Mouse (Mus musculus) limb, embryonic 12.5 days (tissue): Measurements from ENCODE around the gene Aqp9. TPM values are rescaled to one million over a fixed set of nuclear protein-coding genes. Genes with fewer than 3 reads are reported as not detected.

ENCODE experiments used
- ATAC-seq: fragments of 200-750 bp; cut with Nextera tagmentation; 2 replicates; pipeline ENCODE4 v1.8.0; 2017; ENCODE audit warnings: low read depth, moderate TSS enrichment; ENCODE audit not compliant: insufficient number of reproducible peaks, insufficient read depth, low FRiP score, low TSS enrichment
- H3K27ac ChIP-seq: fragments of 300-500 bp; sonication (generic); 2 replicates; pipeline ENCODE4 v1.5.1; 2016; ENCODE audit warnings: mild to moderate bottlenecking, moderate library complexity
- H3K27me3 ChIP-seq: fragments of 300-500 bp; sonication (generic); 2 replicates; pipeline ENCODE4 v1.6.1; 2016; ENCODE audit warnings: mild to moderate bottlenecking, moderate library complexity
- H3K36me3 ChIP-seq: fragments of 300-500 bp; sonication (generic); 2 replicates; pipeline ENCODE4 v1.6.1; 2016; ENCODE audit warnings: mild to moderate bottlenecking, moderate library complexity
- H3K4me1 ChIP-seq: fragments of 300-500 bp; sonication (generic); replicated peaks from 2 replicates; pipeline ENCODE4 v1.6.1; 2016
- H3K4me2 ChIP-seq: fragments of 300-500 bp; sonication (generic); 2 replicates; pipeline ENCODE4 v1.6.1; 2016; ENCODE audit warnings: mild to moderate bottlenecking, moderate library complexity
- H3K4me3 ChIP-seq: fragments of 300-500 bp; sonication (generic); replicated peaks from 2 replicates; pipeline ENCODE4 v1.5.1; 2016; ENCODE audit warnings: mild to moderate bottlenecking
- H3K9ac ChIP-seq: fragments of 300-500 bp; sonication (generic); replicated peaks from 2 replicates; pipeline ENCODE4 v1.6.1; 2016; ENCODE audit warnings: mild to moderate bottlenecking, moderate library complexity
- H3K9me3 ChIP-seq: fragments of 300-500 bp; sonication (generic); 2 replicates; pipeline ENCODE4 v1.6.1; 2016; ENCODE audit warnings: mild to moderate bottlenecking, moderate library complexity
- WGBS: fragments of 180-500 bp; shearing (Covaris S2); methylation state at CpG from one replicate; pipeline ENCODE4 v1.1.7; 2016; 5-methylcytosine and 5-hydroxymethylcytosine counted together
- polyA plus RNA-seq: library from polyadenylated mRNA; unstranded; fragments of >200 nt; fragmentation: Nextera tagmentation; extraction: Ambion mirVana; gene quantifications from 2 replicates; pipeline ENCODE4 v1.2.1, GENCODE M21; 2016

The Aqp9 gene
- polyA plus RNA-seq, 1 experiment from 2014 or later: 0.13 TPM

- H3K9me3 ChIP-seq: no peaks in the 10 kb centered on the region
- no peaks in the 10 kb centered on the region for H3K27me3 ChIP-seq
- no peak overlapping the region for H3K9ac ChIP-seq
- no peak overlapping the region for H3K4me3 ChIP-seq
- no peak for ATAC-seq
- H3K27ac ChIP-seq: no peak overlapping the region
- no peaks in the 10 kb centered on the region for H3K4me1 ChIP-seq
- no peak overlapping the region for H3K4me2 ChIP-seq
- no peaks in the 10 kb centered on the region for H3K36me3 ChIP-seq
- 88% methylated on average over 12 of the region's 12 CpGs for WGBS
Observed at GRCm38 (mm10) chr9:71076201-71076648, 92.3 kb downstream of the Aqp9 start.

- Histone ChIP-seq H3K9me3 (no peaks in the 10 kb centered on the region), H3K36me3 (no peaks in the 10 kb centered on the region), H3K4me1 (no peaks in the 10 kb centered on the region), H3K4me3 (no peak overlapping the region), H3K4me2 (no peak overlapping the region), H3K9ac (no peak overlapping the region), H3K27ac (no peak overlapping the region), H3K27me3 (no peaks in the 10 kb centered on the region)
- 61% methylated on average over 4 of the region's 4 CpGs for WGBS
- ATAC-seq: no peak
Observed at GRCm38 (mm10) chr9:71073831-71074230, 94.7 kb downstream of the Aqp9 start.

GRCm38 (mm10) chr9:71073076-71073475, 95.4 kb downstream of the Aqp9 start:
- H3K27me3 ChIP-seq: no peaks in the 10 kb centered on the region
- no peak overlapping the region for H3K4me3 ChIP-seq
- no peaks in the 10 kb centered on the region for H3K36me3 ChIP-seq
- H3K9ac ChIP-seq: no peak overlapping the region
- H3K4me1 ChIP-seq: no peaks in the 10 kb centered on the region
- 49% methylated on average over 4 of the region's 4 CpGs for WGBS
- H3K4me2 ChIP-seq: no peak overlapping the region
- H3K9me3 ChIP-seq: no peaks in the 10 kb centered on the region
- H3K27ac ChIP-seq: no peak overlapping the region
- ATAC-seq: no peak

- Histone ChIP-seq H3K36me3 (no peaks in the 10 kb centered on the region), H3K9me3 (no peaks in the 10 kb centered on the region), H3K27ac (no peak overlapping the region), H3K4me2 (no peak overlapping the region), H3K4me3 (no peak overlapping the region), H3K4me1 (no peaks in the 10 kb centered on the region), H3K9ac (no peak overlapping the region), H3K27me3 (no peaks in the 10 kb centered on the region)
- no peak for ATAC-seq
- 77% methylated on average over 7 of the region's 7 CpGs for WGBS
Observed at GRCm38 (mm10) chr9:71072502-71072901, 96.0 kb downstream of the Aqp9 start.

- 83% methylated on average over 7 of the region's 7 CpGs for WGBS
Observed at GRCm38 (mm10) chr9:71071581-71072330, 96.7 kb downstream of the Aqp9 start.

GRCm38 (mm10) chr9:71070628-71071027, 97.9 kb downstream of the Aqp9 start:
- no peak for ATAC-seq
- no peak overlapping the region for H3K9ac ChIP-seq
- H3K9me3 ChIP-seq: no peaks in the 10 kb centered on the region
- WGBS: 86% methylated on average over 2 of the region's 2 CpGs
- no peak overlapping the region for H3K27ac ChIP-seq
- no peak overlapping the region for H3K4me3 ChIP-seq
- H3K27me3 ChIP-seq: no peaks in the 10 kb centered on the region
- H3K4me1 ChIP-seq: no peaks in the 10 kb centered on the region
- no peak overlapping the region for H3K4me2 ChIP-seq
- H3K36me3 ChIP-seq: no peaks in the 10 kb centered on the region

More at GRCm38 (mm10) chr9:71071581-71072330, 96.7 kb downstream of the Aqp9 start:
- H3K9ac ChIP-seq: no peak overlapping the region
- H3K9me3 ChIP-seq: no peaks in the 10 kb centered on the region
- H3K36me3 ChIP-seq: no peaks in the 10 kb centered on the region
- H3K27ac ChIP-seq: no peak overlapping the region
- no peak overlapping the region for H3K4me2 ChIP-seq
- H3K4me1 ChIP-seq: no peaks in the 10 kb centered on the region
- no peaks in the 10 kb centered on the region for H3K27me3 ChIP-seq
- no peak for ATAC-seq
- H3K4me3 ChIP-seq: no peak overlapping the region

- Histone ChIP-seq H3K36me3 (no peaks in the 10 kb centered on the region), H3K9me3 (no peaks in the 10 kb centered on the region), H3K27me3 (no peaks in the 10 kb centered on the region), H3K27ac (no peak overlapping the region), H3K4me2 (no peak overlapping the region), H3K9ac (no peak overlapping the region), H3K4me3 (no peak overlapping the region), H3K4me1 (no peaks in the 10 kb centered on the region)
- 27% methylated on average over 6 of the region's 6 CpGs for WGBS
- no peak for ATAC-seq
Observed at GRCm38 (mm10) chr9:71068866-71069390, 99.6 kb downstream of the Aqp9 start.

- 87% methylated on average over 5 of the region's 5 CpGs for WGBS
- Histone ChIP-seq H3K36me3 (no peaks in the 10 kb centered on the region), H3K9me3 (no peaks in the 10 kb centered on the region)
Observed at GRCm38 (mm10) chr9:71067156-71067555, 101.3 kb downstream of the Aqp9 start.

GRCm38 (mm10) chr9:71066491-71066890, 102.0 kb downstream of the Aqp9 start:
- H3K4me1 ChIP-seq: no peaks in the 10 kb centered on the region
- 63% methylated on average over 7 of the region's 7 CpGs for WGBS
- H3K4me3 ChIP-seq: no peak overlapping the region
- no peak overlapping the region for H3K9ac ChIP-seq
- no peaks in the 10 kb centered on the region for H3K27me3 ChIP-seq
- H3K4me2 ChIP-seq: no peak overlapping the region
- no peaks in the 10 kb centered on the region for H3K36me3 ChIP-seq
- H3K9me3 ChIP-seq: no peaks in the 10 kb centered on the region
- no peak overlapping the region for H3K27ac ChIP-seq
- no peak for ATAC-seq

More at GRCm38 (mm10) chr9:71067156-71067555, 101.3 kb downstream of the Aqp9 start:
- Histone ChIP-seq H3K4me3 (no peak overlapping the region), H3K4me2 (no peak overlapping the region), H3K4me1 (no peaks in the 10 kb centered on the region), H3K27ac (no peak overlapping the region), H3K9ac (no peak overlapping the region), H3K27me3 (no peaks in the 10 kb centered on the region)
- no peak for ATAC-seq

GRCm38 (mm10) chr9:71065343-71065875, 103.1 kb downstream of the Aqp9 start:
- no peak overlapping the region for H3K9ac ChIP-seq
- no peaks in the 10 kb centered on the region for H3K9me3 ChIP-seq
- H3K4me2 ChIP-seq: no peak overlapping the region
- no peak overlapping the region for H3K4me3 ChIP-seq
- H3K4me1 ChIP-seq: no peaks in the 10 kb centered on the region
- no peaks in the 10 kb centered on the region for H3K36me3 ChIP-seq
- H3K27me3 ChIP-seq: no peaks in the 10 kb centered on the region
- no peak for ATAC-seq
- no peak overlapping the region for H3K27ac ChIP-seq
- WGBS: 55% methylated on average over 6 of the region's 6 CpGs

GRCm38 (mm10) chr9:71064291-71064840, 104.1 kb downstream of the Aqp9 start:
- H3K27ac ChIP-seq: no peak overlapping the region
- no peak overlapping the region for H3K4me3 ChIP-seq
- no peaks in the 10 kb centered on the region for H3K36me3 ChIP-seq
- no peak overlapping the region for H3K4me2 ChIP-seq
- ATAC-seq: no peak
- no peaks in the 10 kb centered on the region for H3K9me3 ChIP-seq
- H3K4me1 ChIP-seq: no peaks in the 10 kb centered on the region
- 85% methylated on average over 8 of the region's 8 CpGs for WGBS
- no peak overlapping the region for H3K9ac ChIP-seq
- H3K27me3 ChIP-seq: no peaks in the 10 kb centered on the region
